Mouse (Mus musculus): ENCODE data around the gene Tbc1d22a. TPM values are rescaled to one million over a fixed set of nuclear protein-coding genes. Genes with fewer than 3 reads are reported as not detected.

Tbc1d22a gene
- total RNA-seq, 1 experiment from 2014 or later = 15.7 TPM

GRCm38 (mm10) chr15:86362306-86363150 lies 148.3 kb downstream of the Tbc1d22a start:
- peak; percentile 43 for ATAC-seq (replicated peaks; ENCODE audit: low read depth, poor library complexity, severe bottlenecking)

DNA sequence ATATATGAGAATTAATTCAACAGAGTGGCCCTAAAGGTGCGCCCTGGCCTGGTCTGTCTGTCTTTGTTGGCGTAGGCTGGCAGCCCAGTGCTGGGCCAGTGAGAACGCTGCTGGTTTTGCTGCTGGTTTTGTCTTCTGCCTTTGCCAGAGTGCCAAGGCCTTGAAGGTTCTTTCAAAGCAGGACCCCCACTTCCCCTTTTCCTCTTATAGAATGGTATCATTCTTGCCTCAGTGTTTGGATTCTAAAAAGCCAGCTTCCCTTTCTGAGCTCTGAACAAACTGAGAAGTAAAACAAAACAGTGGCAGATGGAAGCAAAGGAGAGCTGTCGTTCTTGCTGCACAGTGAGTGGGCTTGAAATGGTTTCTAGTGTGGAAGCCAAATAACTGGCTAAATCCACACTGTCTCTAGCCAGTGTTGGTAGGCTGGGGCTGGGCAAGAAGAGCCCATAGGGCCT lies 149.6 kb downstream of the Tbc1d22a start:
- peak; percentile 86 for ATAC-seq (replicated peaks; ENCODE audit: low read depth, poor library complexity, severe bottlenecking)

DNA sequence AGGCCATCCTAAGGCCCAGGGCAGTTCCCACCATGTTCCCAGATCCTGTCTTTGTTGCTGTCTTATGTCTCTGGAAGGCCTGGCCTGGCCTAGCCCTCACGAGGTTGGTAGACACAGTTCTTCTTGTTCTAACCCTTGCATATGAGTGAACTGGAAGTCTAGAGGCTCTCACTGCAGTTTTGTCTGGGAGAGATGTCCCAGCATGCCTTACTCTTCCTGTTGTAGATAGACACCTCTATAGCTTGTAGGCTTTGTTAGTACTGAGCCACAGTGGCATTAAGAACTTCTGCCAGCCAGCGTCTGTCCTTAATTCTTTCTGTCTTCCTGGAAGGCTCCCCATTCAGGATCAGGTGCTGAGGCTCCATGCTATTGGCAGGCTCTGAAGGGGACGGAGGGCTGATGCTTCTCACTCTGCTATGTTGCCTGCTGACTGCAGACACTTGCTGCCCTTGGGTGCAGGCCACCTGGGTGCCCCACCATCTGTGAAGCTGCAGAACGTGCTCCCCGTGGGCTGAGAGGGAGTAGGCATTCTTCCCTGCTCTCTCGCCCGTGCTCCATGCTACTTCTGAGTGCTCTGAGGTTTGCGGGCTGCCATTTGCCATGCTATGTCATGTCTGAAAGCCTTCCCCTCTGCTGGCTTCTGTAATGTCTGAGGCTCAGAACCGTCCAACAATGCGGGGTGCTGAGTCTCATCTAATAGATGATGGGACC lies 150.8 kb downstream of the Tbc1d22a start:
- ATAC-seq (replicated peaks; ENCODE audit: low read depth, poor library complexity, severe bottlenecking) = no peak

- no peak for ATAC-seq (replicated peaks; ENCODE audit: low read depth, poor library complexity, severe bottlenecking)
Observed at GRCm38 (mm10) chr15:86366726-86367125, 152.5 kb downstream of the Tbc1d22a start.

- no peak for ATAC-seq (replicated peaks; ENCODE audit: low read depth, poor library complexity, severe bottlenecking)
Observed at GRCm38 (mm10) chr15:86367247-86367646, 153.0 kb downstream of the Tbc1d22a start.

GRCm38 (mm10) chr15:86370846-86371245 lies 156.6 kb downstream of the Tbc1d22a start:
- ATAC-seq (replicated peaks; ENCODE audit: low read depth, poor library complexity, severe bottlenecking) = no peak

- no peak for ATAC-seq (replicated peaks; ENCODE audit: low read depth, poor library complexity, severe bottlenecking)
Observed at GRCm38 (mm10) chr15:86375262-86375661, 161.0 kb downstream of the Tbc1d22a start.

DNA sequence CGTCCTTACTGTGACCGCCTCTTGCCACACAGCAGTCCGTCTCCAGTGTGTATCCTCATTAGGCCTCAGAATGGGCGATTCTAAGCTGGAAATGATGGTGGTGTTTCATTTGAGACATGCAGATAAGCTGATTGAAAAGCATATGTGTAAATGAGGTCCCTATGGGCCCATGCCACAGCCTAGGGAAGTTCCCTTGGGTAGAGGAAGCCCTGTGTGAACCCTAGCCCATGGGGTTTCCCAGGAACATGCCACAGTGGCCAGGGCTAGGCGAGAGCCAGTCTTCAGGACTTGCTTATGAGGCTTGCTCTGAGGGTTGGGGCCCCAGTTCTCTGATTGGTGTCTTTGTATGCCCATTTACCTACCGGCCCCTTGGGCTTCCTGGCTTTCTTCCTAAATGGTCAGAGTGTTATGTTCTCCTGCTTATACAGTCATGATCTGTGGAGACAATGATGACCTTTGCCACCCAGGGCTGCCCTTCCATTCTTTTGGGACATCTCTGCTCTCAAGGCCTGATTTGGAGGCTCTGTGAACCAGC lies 161.7 kb downstream of the Tbc1d22a start:
- ATAC-seq (replicated peaks; ENCODE audit: low read depth, poor library complexity, severe bottlenecking) = no peak

DNA sequence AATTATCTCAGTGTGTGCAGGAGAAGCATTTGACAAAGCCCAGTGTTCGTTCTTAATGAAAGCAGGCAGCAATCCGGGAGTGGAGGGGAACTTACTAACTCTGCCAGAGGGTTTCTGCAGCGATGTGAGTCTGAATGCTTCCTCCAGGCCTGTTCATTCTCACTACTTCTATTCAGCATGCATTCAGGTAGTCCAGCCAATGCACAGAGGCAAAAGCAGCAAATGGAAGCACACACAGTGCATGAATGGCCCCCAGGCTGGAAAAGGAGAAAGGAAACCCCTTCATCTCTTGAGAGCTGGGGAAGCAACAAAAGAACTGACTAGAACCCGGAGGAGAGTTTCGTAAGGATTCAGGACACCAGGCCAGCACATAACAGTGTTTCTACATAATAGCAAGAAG lies 169.0 kb downstream of the Tbc1d22a start:
- ATAC-seq (replicated peaks; ENCODE audit: low read depth, poor library complexity, severe bottlenecking) = no peak

DNA sequence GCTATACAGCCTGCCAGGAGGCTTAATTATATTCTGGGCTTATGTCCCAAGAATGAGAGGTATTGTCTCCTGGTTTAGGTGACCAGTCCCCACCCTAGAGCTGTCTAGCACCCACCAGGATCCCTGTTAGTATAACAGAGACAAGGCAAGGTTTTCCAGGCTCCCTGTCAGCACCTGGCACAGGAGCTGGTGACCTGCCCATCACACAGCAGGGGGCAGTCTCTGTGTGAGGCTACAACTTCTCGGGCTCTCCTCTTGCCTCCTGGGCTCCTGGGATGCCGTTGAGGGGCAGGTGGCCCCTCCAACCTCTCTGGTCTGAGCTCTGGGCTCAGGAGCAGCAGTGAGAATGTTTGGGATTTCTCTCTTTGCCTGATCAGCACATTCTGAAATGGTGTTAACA lies 171.2 kb downstream of the Tbc1d22a start:
- no peak for ATAC-seq (replicated peaks; ENCODE audit: low read depth, poor library complexity, severe bottlenecking)

DNA sequence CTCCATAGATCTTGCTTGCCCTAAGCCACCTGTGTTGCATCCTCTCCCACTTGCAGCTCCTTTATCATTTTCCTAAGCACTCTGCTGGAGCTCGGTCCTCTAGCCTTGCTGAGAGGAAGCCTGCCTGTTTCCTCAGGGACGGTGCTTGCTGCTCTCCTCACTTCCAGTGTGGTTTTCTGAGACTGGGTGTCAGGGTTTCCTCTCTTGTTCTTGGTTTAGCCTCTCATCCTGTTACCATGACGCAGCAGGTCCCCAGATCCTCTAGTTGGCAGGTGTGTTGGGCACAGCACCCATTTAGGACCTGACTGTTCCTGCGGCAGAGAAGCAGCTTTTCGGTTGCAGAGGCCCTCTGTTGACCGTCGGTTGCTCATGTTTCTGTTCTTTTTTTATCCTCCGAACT lies 172.1 kb downstream of the Tbc1d22a start:
- ATAC-seq (replicated peaks; ENCODE audit: low read depth, poor library complexity, severe bottlenecking) = peak; percentile 55

GRCm38 (mm10) chr15:86388597-86388996 lies 174.3 kb downstream of the Tbc1d22a start:
- ATAC-seq (replicated peaks; ENCODE audit: low read depth, poor library complexity, severe bottlenecking) = no peak

DNA sequence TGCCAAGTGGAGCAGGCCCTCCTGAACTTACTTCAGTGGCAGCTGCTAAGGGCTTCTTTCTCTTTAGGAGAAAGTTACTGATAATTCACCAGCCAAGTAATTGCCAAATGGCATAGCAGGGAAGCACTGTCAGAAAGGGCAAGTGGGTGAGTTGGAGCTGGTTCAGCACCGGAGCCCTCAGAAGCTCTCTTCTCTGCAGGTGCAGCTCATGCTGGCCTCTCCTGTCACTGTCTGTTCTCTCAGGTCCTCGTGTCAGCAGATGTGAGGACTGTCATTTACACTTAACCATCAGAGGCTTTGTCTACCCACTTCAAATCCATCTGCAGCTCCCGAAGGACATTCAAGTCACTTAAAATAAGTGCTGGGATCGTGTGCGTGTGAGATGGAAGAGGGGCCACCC lies 190.6 kb downstream of the Tbc1d22a start:
- no peak for ATAC-seq (replicated peaks; ENCODE audit: low read depth, poor library complexity, severe bottlenecking)

DNA sequence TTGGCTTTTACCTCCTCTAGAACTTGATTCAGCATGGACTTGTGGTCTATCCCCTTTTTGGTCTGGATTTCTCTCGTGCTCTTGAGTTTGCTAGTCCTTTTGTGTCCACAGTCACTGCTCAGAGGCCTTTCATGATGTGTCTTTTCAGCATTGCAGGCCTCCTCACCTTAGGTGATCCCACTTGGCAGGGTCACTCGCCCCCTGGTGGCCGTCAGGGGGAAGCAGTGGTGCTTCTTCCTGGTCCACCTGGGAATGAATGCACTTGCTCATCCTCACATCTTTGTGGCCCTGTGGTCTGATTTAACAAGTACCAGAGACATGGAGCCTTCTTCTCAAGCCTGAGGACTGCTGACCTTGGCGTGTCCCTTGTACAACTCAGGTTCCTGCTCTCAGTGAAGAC lies 191.3 kb downstream of the Tbc1d22a start:
- peak; percentile 85 for ATAC-seq (replicated peaks; ENCODE audit: low read depth, poor library complexity, severe bottlenecking)

GRCm38 (mm10) chr15:86409352-86409751 lies 195.1 kb downstream of the Tbc1d22a start:
- ATAC-seq (replicated peaks; ENCODE audit: low read depth, poor library complexity, severe bottlenecking) = 0 out of 2 replicates have a peak, but pooled peaks have one; percentile 28

- peak; percentile 31; the same call in 1 of the 2 replicates for ATAC-seq (replicated peaks; ENCODE audit: low read depth, poor library complexity, severe bottlenecking)
Observed at GRCm38 (mm10) chr15:86411532-86412080, 197.3 kb downstream of the Tbc1d22a start.

- no peak for ATAC-seq (replicated peaks; ENCODE audit: low read depth, poor library complexity, severe bottlenecking)
Observed at GRCm38 (mm10) chr15:86415951-86416350, 201.7 kb downstream of the Tbc1d22a start.

- ATAC-seq (replicated peaks; ENCODE audit: low read depth, poor library complexity, severe bottlenecking) = no peak
Observed at GRCm38 (mm10) chr15:86418436-86418835, 204.2 kb downstream of the Tbc1d22a start.

- no peak for ATAC-seq (replicated peaks; ENCODE audit: low read depth, poor library complexity, severe bottlenecking)
Observed at GRCm38 (mm10) chr15:86419620-86420019, 205.4 kb downstream of the Tbc1d22a start.

DNA sequence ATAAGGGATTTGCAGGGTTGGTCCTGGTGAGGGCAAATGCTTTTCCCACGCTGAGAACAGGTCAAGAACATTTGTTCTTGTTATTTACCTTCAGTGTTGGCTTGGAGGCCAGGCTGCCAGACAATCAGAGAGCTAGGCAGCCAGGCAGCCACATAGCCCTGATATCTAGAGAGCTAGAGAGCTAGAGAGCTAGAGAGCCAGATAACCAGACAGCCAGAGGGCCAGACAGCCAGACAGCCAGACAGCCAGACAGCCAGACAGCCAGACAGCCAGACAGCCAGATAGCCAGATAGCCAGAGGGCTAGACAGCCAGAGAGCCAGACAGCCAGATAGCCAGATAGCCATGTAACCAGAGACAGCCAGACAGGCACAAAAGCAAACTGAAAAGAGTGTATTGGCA lies 208.6 kb downstream of the Tbc1d22a start:
- no peak for ATAC-seq (replicated peaks; ENCODE audit: low read depth, poor library complexity, severe bottlenecking)

DNA sequence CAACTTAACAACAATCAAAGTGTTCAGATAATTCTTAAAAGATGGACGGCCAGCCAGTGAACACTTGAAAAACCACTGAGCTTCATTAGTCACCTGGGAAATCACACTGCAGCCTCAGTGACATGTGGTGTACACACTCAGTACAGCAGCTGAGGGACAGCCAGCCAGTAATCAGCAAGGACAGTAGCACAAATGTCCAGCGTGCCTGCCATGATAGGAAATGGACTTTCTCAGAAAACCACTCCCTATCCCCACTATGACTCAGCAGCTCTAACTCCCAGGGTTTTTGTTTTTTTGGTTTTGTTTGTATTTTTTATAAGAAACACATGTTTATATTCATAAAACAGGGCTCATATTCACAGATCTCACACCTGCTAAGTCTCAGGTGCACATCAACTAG lies 209.6 kb downstream of the Tbc1d22a start:
- ATAC-seq (replicated peaks; ENCODE audit: low read depth, poor library complexity, severe bottlenecking) = 0 out of 2 replicates have a peak, but pooled peaks have one; percentile 8
